Mouse (Mus musculus) bone marrow macrophage, adult 2 months (primary cell): ENCODE data around the gene Rec114.

Experiments used
- CTCF ChIP-seq: IDR thresholded peaks from 2 replicates; pipeline ENCODE4 v1.5.1; 2012; ENCODE audit warnings: low read depth, mild to moderate bottlenecking, low read length, moderate library complexity
- POLR2A ChIP-seq: IDR thresholded peaks from 2 replicates; pipeline ENCODE4 v1.6.1; 2012; ENCODE audit warnings: mild to moderate bottlenecking, low read depth, low read length, borderline replicate concordance

DNA sequence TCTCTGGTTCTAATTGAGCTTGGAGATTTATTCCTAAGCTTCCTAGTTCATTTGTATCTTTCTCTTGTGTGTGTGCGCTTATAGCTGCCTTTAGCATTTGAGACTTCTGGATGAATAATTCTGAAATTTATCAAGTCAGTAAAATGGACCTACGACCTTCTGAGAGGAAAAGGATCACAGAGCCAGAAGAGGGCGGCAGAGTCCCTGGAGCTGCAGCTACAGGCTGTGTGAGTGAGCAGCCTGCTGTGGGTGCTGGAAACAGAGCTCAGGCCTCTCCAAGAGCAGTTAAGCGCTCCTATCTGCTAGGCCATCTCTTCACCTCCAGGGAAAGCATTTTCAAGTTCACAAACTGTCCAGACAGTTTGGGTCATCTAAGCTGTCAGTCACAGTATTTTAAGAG is 81.8 kb downstream of the Rec114 start:
- TF ChIP-seq CTCF (no peak), POLR2A (no peak)
